Mouse (Mus musculus) megakaryocyte-erythroid progenitor cell, adult 5 weeks (primary cell): ENCODE results near the gene Slc38a11. TPM values are rescaled to one million over a fixed set of nuclear protein-coding genes. Genes with fewer than 3 reads are reported as not detected.

Source experiments
- polyA plus RNA-seq: library from polyadenylated mRNA; stranded (reverse); fragments of >175 nt; gene quantifications from 2 replicates; pipeline ENCODE4 v1.2.3, GENCODE M21; 2012

Gene Slc38a11
- not detected in 2 replicates for polyA plus RNA-seq

GRCm38 (mm10) chr2:65363828-65364497 lies at the start of gene Slc38a11:
Slc38a11 (minus strand) TSS chr2:65364034.

Other genes starting within 250 kb of the Slc38a11 start
- gene Cobll1, start 124.6 kb downstream of the Slc38a11 start, polyA plus RNA-seq: 1.2 and 2.3 TPM in 2 replicates
- gene Scn3a, start 203.6 kb upstream of the Slc38a11 start, polyA plus RNA-seq: 0.01 TPM in 1 of 2 replicates, not detected in the other